Mouse (Mus musculus): ENCODE data around the gene Plk5.
A peak's percentile ranks its signal among the peaks of the same experiment; 100 is the strongest.

DNA sequence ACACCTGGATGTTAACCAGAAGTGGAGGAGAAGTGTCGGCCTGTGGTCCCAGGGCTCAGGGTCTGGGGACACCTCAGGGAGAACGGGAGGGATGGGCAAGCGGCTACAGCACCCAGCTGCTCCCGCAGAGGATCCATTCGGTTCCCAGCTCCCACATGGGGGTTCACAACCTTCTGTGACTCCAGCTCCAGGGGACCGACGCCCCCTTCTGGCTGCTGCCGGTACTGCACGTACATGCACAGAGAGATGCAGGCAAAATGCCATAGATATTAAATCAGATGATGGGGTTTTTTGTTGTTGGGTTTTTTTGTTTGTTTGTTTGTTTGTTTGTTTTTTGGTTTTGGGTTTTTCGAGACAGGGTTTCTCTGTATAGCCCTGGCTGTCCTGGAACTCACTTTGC lies 21.5 kb downstream of the Plk5 start:
- TF ChIP-seq CTCF (conservative IDR thresholded peaks at IDR 0.05; ENCODE audit: insufficient read depth, insufficient read length, low read depth, low read length) = peak; percentile 45
- no peak for TF ChIP-seq POLR2A (IDR thresholded peaks at IDR 0.05; ENCODE audit: low read depth, low read length)
